Mouse (Mus musculus) brain, embryonic 14.5 days (tissue): ENCODE measurements around the gene Pitpnm2.

Source experiments
- CTCF ChIP-seq: fragments of 200-500 bp; IDR thresholded peaks from 2 replicates; pipeline ENCODE4 v1.5.1; 2012; ENCODE audit warnings: inconsistent platforms, mild to moderate bottlenecking, moderate library complexity, borderline replicate concordance; ENCODE audit not compliant: insufficient read depth, insufficient read length; ENCODE audit errors: extremely low read depth
- POLR2A ChIP-seq: fragments of 200-500 bp; IDR thresholded peaks from 2 replicates; pipeline ENCODE4 v1.6.1; 2012; ENCODE audit warnings: mild to moderate bottlenecking, inconsistent platforms, borderline replicate concordance; ENCODE audit not compliant: poor library complexity, insufficient read depth, insufficient read length, severe bottlenecking; ENCODE audit errors: extremely low read depth

DNA sequence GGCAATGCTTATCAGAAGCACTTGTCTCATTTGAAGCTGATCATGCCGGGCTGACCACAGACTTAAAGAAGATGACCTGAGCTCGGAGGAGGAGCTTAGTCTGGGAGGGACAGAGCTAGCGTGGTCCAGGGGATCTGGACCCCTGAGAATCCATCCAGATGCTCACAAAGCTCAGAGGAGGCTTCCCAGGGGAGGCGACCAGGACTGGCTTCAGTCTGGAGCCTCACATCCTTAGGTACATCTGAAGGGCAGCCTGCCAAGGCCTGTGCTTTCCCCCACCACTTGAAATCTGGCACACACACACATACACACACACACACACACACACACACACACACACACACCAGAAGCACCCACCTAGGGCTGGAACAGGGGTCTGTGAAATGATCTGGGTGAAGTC lies 47.5 kb downstream of the Pitpnm2 start:
- TF ChIP-seq POLR2A (no peak), CTCF (no peak)
